Mouse (Mus musculus): ENCODE measurements around the gene Aftph.
"Not testable (repeated sequence)": the region's sequence is repeated elsewhere in the genome, so short reads cannot be mapped to it uniquely, and the experiment has no call there.

Aftph gene

GRCm38 (mm10) chr11:20741201-20742100 is at the start of gene Aftph:
Gene Aftph, minus strand, starts transcription at chr11:20741589.
- DNase-seq (ENCODE audit: low read depth, low spot score), result peak; percentile 99

DNA sequence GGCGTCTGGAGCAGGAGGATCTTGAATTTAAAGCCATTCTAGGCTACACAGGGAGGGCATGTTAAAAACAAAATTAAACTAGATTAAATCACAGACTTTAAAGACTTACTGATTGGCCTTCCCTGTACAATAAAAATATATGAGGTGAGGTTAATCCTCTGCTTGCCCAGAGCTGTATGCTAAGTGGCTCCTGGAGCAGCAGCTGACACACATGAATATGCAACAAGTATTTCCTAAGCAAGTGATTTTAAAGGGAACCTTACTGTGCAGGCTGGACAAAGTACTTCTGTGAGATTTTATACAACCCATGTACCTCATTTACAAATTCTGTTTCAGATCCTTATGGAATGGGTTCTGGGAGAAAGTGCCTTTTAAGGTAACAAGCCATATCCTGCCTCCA is 47.6 kb upstream of the Aftph start:
- DNase-seq (ENCODE audit: low read depth, low spot score), result no peak

GRCm38 (mm10) chr11:20788070-20788469 is 46.7 kb upstream of the Aftph start:
- DNase-seq (ENCODE audit: low read depth, low spot score), result no peak

GRCm38 (mm10) chr11:20786191-20786590 is 44.8 kb upstream of the Aftph start:
- no peak for DNase-seq (ENCODE audit: low read depth, low spot score)

GRCm38 (mm10) chr11:20785186-20785585 is 43.8 kb upstream of the Aftph start:
- DNase-seq (ENCODE audit: low read depth, low spot score), result no peak

DNA sequence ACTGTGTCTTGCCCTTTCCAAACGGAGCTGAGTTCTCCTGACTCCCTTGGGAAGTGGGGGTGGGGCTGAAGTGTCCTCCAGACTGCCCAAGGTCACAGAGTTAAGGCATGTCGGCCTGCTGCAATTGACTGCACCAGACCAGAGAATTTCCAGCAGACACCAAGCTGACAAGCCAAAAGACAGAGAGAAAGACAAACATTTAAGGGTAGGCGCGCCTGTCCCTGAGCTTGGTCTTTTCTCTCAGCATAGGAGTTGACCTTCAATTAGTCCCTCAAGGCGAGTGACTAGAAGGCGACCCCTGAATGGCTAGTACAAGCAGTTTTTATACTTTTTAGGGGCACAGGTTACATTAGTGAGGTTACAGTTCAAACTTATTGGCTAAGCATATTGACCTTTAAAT is 43.4 kb upstream of the Aftph start:
- DNase-seq (ENCODE audit: low read depth, low spot score), result no peak

DNA sequence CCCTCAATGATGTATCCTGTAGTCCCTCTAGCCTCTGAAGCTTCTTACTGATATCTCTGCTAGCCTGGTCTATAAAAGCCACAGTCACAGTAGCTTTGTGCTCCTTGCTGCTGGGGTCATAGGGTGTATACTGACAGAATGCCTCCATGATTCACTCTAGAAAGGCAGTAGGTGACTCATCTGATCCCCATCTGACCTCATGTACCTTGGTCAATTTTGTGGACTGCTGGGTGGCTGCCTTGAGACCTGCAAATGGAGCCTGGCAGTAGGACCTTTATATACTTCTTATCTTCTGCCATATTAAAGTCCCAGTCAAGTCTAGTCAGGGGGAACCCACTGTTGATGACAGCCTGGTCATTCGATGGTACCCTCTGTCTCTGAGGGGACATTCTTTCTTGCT is 42.1 kb upstream of the Aftph start:
- DNase-seq (ENCODE audit: low read depth, low spot score), result no peak

GRCm38 (mm10) chr11:20782620-20783019 is 41.2 kb upstream of the Aftph start:
- DNase-seq (ENCODE audit: low read depth, low spot score), result no peak

DNA sequence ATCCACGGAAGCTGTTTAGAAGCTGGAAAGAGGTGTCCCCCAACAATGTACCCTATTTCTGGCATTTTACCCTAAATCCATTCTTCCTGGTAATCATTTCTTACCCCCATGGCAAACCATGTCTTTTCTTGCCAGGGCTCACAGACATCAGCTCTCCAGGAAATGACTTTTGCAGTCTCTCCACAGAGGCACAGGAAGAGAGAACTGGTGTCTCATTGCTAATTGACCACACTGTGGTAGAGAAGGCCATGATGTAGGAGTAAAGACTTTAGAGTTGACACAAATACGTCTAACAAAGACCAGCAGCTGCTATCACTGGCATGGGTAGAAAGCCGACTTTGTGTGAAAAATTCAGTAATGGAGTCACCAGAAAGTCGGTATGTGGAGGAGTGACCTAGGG is 38.9 kb upstream of the Aftph start:
- no peak for DNase-seq (ENCODE audit: low read depth, low spot score)

GRCm38 (mm10) chr11:20778861-20779563 is 37.6 kb upstream of the Aftph start:
- no peak for DNase-seq (ENCODE audit: low read depth, low spot score)

GRCm38 (mm10) chr11:20778298-20778697 is 36.9 kb upstream of the Aftph start:
- no peak for DNase-seq (ENCODE audit: low read depth, low spot score)

GRCm38 (mm10) chr11:20776668-20777067 is 35.3 kb upstream of the Aftph start:
- no peak for DNase-seq (ENCODE audit: low read depth, low spot score)

- no peak for DNase-seq (ENCODE audit: low read depth, low spot score)
Measured at GRCm38 (mm10) chr11:20772642-20773041, 31.3 kb upstream of the Aftph start.

DNA sequence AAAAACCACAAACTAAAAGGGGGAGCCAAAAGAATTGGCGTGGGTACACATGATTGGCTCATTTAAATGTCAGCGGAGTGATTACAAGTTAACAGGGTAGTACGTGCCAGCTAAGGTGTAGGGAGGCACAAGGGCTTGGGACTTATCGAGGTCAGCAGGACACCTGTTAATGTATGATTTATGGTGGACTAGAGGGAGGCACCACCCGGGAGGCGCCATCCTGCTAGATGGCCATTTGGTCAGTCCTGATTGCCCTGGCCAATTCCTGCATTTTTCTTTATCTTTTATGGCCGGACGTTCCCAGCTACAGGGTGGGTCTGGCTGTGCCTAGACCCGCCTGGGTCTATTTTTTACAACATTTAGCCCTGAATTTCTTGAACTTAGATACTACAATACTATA is 30.4 kb upstream of the Aftph start:
- not testable (repeated sequence) for DNase-seq (ENCODE audit: low read depth, low spot score)

GRCm38 (mm10) chr11:20761984-20762383 is 20.6 kb upstream of the Aftph start:
- DNase-seq (ENCODE audit: low read depth, low spot score), result not testable (repeated sequence)

DNA sequence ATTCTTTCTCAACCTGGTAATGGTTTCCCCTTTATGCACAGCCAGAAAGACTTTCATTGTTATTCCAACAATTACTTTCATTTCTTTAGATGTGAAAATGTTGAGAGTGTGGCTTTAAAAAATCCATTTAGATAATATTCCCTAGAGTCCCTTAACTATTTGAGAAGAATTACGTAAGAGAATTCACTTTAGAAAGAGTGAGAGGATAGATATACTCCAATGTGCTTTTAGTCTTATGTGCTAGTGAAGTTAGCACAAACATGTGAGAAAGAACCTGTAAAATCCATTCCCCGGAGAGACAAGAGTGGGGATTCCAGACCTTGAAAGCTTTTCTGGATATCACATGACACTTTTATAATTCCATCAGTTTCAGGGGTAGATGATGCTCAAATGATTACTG is 9.2 kb upstream of the Aftph start:
- no peak for DNase-seq (ENCODE audit: low read depth, low spot score)

DNA sequence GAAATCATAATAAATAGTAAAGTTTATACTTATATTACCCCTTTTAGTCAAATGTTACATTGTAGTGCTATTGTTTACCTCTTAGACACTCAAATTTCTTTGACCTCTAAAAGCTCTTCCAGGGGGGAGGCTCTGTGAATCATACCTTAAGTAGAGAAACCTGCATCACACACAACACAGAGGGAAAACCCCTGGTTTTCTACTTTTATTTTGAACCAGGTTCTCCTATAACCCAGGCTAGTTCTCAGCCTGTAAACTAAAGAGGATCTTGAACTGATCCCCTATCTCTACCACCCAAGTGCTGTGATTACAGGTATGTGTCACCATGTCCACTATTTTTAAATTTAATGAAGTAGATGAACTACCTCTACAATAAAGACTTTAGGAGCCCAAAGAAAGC is 2.0 kb upstream of the Aftph start:
- DNase-seq (ENCODE audit: low read depth, low spot score), result peak; percentile 37

DNA sequence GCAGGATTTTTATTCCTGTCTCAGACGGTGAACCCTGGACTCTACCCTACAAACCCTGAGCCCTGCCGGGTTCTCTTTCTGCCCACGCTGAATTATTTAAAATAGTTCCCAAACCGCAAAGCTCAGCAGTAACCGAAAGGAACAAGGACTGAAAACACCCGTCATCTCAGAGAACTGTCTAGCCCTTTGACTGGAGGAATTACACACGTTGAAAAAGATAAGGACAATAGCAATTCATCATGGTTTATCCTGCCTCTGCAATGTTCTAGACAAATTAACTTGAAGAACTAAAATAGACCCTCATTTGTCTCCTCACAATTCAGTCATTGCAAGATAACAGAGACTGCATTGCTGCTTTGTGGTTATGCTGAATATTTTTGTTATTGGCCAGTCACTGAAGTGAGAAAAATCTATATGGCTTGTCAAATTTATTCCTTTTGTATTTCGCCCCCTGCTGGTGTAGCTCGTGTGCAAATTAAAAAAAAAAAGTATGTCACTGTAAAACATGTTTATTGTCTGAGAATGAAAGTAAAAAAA is 1.0 kb upstream of the Aftph start:
- DNase-seq (ENCODE audit: low read depth, low spot score), result peak; percentile 89

DNA sequence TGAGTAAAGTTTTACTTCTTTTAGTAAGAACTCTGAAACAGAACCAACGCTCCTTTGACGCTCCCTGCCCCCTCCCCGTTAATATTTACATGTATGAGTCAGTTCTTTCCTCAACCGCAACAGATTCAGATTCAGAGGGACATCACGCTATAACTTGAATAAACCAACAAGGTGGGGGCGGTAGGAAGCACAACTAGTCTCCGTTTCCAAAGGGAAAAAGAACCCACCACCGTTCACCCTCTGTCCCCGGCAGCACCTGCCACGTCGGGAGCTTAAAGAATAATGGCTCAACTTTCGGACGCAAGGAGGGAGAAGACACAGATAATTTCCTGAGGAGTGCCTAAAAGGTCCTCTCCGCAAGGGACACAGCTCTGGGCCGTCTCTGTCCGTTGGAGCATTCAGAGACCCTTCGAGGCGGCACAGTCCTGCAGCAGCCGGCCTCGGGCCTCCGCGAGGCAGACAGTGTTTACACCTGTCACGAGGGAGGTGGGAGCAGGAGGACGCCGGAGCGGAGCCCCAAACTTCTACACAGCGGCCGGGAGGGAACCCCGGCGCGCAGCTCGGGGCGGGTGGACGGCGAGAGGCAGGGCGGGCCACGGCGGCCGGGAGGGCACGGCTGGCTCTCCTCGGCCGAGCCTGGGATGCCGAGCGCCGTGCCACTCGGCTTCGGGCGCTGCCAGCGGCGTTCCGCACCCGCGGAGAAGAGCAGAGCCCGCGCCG is 748 bp downstream of the Aftph start:
- DNase-seq (ENCODE audit: low read depth, low spot score), result peak; percentile 73

DNA sequence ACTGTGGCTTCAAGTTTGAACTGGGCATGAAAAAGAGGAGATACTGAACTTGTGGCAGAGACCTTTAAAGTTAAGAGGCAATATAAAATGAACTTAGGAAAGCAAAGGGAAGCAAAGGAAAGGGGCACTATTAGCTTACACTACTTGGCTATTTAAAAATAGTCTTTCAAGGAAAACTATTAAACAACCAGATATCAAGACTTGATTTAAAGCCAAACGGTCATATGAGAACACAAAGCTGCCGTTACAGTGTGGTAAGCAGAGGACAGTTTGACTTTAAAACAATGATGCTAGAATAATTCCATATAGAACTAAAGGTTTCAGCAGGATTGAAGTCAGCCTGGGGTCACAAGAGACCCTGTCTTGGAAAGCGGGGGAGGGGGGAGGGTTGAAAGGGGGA is 7.3 kb downstream of the Aftph start:
- no peak for DNase-seq (ENCODE audit: low read depth, low spot score)

DNA sequence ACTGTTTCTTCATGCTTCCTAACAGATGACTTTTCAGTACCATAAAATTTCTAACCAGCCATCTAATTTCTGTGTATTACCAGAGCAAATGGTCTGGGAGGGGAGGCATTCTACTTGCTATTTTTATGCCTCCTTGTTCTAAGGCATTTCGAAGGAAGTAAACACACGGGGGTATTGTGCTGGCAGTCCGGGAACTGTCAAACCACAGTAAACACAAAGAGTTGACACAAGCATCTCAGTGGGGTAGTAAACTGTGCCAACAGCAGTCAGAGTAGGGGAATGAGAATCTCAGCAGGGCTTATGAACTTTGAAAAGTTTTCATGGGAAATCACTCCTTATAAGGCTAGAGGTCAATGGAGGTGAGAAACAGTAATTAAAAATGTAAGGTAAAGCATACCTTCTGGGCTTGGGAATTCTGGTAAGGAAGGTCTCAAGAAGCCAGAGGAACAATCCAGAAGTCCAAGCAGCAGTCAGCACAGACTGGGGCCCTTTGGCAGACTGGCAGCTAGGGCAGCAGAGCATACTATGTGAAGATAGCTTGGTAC is 7.8 kb downstream of the Aftph start:
- DNase-seq (ENCODE audit: low read depth, low spot score), result no peak

GRCm38 (mm10) chr11:20729403-20729802 is 12.0 kb downstream of the Aftph start:
- no peak for DNase-seq (ENCODE audit: low read depth, low spot score)
